Mouse (Mus musculus) heart, postnatal 0 days (tissue): ENCODE results near the gene Hectd2.

Experiments
- CTCF ChIP-seq: IDR thresholded peaks from 2 replicates; pipeline ENCODE4 v1.5.1; 2016; ENCODE audit warnings: antibody characterized with exemption, control low read depth, low read depth
- EP300 ChIP-seq: IDR thresholded peaks from 2 replicates; pipeline ENCODE4 v1.6.1; 2016; ENCODE audit warnings: antibody characterized with exemption, low read depth

DNA sequence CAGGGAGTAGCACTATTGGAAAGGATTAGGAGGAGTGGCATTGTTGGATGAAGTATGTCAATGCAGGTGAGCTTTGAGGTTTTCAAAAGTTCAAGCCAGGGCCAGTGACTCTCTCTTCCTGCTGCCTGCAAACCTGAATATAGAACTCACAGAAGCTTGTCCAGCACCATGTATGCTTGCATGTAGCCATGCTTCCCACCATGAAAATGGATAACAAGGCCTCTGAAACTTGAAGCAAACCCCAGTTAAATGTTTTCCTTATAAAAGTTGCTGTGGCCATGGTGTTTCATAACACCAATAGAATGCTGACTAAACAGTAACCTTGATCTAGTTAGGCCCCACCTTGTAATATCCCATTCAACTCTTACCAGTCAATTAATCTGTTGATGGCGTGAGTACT is 27.7 kb downstream of the Hectd2 start:
- no peak for TF ChIP-seq CTCF
- TF ChIP-seq EP300: no peak
